Mouse (Mus musculus): ENCODE measurements around the gene Hoxc5.

- no peak for TF ChIP-seq CTCF (IDR thresholded peaks at IDR 0.05; ENCODE audit: borderline replicate concordance, control insufficient read depth, extremely low read depth, insufficient read depth, low read length, poor library complexity)
- TF ChIP-seq POLR2A (IDR thresholded peaks at IDR 0.05; ENCODE audit: control insufficient read depth, extremely low read depth, insufficient read depth, low read length, poor library complexity) = no peak
These were observed 25.0 kb downstream of the Hoxc5 start for GRCm38 (mm10) chr15:102992206-102992605.
